Mouse (Mus musculus): ENCODE data around the gene Mybphl. TPM values are rescaled to one million over a fixed set of nuclear protein-coding genes. Genes with fewer than 3 reads are reported as not detected.
A peak's percentile ranks its signal among the peaks of the same experiment; 100 is the strongest.

The Mybphl gene
- total and polyA plus RNA-seq, 2 experiments from 2014 or later, result 0.11 TPM; not detected in 1

DNA sequence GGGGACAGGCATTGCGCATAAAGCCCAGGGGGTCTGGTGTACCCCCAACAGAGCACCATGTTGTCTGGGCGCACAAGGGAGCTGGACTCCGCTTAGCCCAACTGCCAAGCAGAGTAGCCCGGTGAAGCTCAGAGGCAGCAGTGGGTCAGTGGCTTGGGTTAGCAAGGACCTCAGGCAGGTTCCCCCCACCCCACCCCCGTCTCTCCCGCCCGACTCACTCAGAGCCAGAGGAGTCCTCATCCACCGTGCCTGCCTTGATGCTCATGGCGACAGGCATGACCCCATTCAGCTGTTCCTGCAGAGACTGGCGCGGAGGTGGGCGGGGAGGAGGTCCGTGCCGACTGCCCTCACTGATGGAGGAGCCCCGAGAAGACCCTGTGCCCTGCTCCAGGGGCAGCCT lies 28.1 kb downstream of the Mybphl start:
- Histone ChIP-seq H3K4me2 (ENCODE audit: low read depth, low read length) (no peak overlapping the region), H3K27ac (no peak overlapping the region), H3K36me3 (ENCODE audit: insufficient read depth, low read length) (peaks cover 46% of the 10 kb centered on the region), H3K4me1 (ENCODE audit: insufficient read depth, low read length) (no peaks in the 10 kb centered on the region), H3K9ac (replicated peaks; ENCODE audit: low read length) (no peak overlapping the region), H3K9me3 (ENCODE audit: low read length) (no peaks in the 10 kb centered on the region), H3K27me3 (ENCODE audit: insufficient read depth, low read length) (no peaks in the 10 kb centered on the region), H3K4me3 (ENCODE audit: low read length) (no peak overlapping the region)
- no peak for DNase-seq (ENCODE audit: low spot score)
- TF ChIP-seq CTCF (IDR thresholded peaks at IDR 0.05; ENCODE audit: low read depth), result no peak
- ATAC-seq, result no peak
- 43% methylated on average over 15 of the region's 15 CpGs for WGBS

DNA sequence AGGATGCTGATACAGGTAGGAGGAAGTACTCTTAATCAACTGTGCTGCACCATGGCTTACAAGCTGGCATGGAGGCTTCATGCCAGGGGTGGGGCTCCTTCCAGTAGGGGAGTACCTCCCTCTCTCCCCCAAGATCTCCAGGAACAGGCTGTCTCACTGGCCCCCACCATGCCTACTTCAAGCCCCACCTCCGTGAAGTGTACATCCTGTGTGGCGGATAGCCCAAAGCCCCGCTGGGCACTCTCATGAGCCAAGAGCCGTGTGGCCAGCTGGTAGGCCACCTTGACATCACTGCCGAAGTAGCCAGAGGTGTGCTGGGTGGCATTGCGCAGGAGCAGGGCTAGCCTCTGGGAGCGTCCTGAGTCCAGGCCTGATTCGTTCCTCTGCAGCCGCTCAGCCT lies 33.6 kb downstream of the Mybphl start:
- no peak overlapping the region for H3K27ac ChIP-seq
- no peak for DNase-seq (ENCODE audit: low spot score)
- no peaks in the 10 kb centered on the region for H3K4me1 ChIP-seq (ENCODE audit: insufficient read depth, low read length)
- no peak overlapping the region for H3K9ac ChIP-seq (replicated peaks; ENCODE audit: low read length)
- no peak for ATAC-seq
- H3K36me3 ChIP-seq (ENCODE audit: insufficient read depth, low read length), result peaks cover 81% of the 10 kb centered on the region
- H3K4me3 ChIP-seq (ENCODE audit: low read length), result no peak overlapping the region
- no peaks in the 10 kb centered on the region for H3K27me3 ChIP-seq (ENCODE audit: insufficient read depth, low read length)
- TF ChIP-seq CTCF (IDR thresholded peaks at IDR 0.05; ENCODE audit: low read depth), result no peak
- no peak overlapping the region for H3K4me2 ChIP-seq (ENCODE audit: low read depth, low read length)
- 90% methylated on average over 9 of the region's 9 CpGs for WGBS
- no peaks in the 10 kb centered on the region for H3K9me3 ChIP-seq (ENCODE audit: low read length)

DNA sequence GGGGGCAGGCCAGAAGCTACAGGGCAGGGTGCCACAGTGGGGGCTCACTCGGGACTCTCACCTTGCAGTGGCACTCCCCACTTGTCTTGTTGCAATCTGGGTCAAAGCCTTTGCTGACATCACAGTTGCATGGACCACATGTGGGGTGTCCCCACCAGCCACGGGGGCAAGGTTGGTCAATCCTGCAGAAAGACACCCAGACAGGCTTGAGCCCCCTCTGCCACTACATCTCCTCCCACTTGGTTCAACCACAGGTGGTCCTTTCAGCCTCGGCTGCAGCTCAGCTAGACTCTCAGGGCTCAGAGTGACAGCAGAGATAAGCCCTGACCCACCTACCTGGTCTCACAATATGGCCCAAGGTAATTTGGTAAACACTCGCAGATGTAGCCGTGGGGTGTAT lies 35.7 kb downstream of the Mybphl start:
- H3K9me3 ChIP-seq (ENCODE audit: low read length), result no peaks in the 10 kb centered on the region
- DNase-seq (ENCODE audit: low spot score) (no peak), ATAC-seq (no peak)
- no peak for TF ChIP-seq CTCF (IDR thresholded peaks at IDR 0.05; ENCODE audit: low read depth)
- no peak overlapping the region for H3K4me3 ChIP-seq (ENCODE audit: low read length)
- H3K4me1 ChIP-seq (ENCODE audit: insufficient read depth, low read length), result peaks cover 4% of the 10 kb centered on the region; the same call in 1 of the 2 replicates
- H3K27ac ChIP-seq, result no peak overlapping the region
- 83% methylated on average over 5 of the region's 5 CpGs for WGBS
- no peak overlapping the region for H3K4me2 ChIP-seq (ENCODE audit: low read depth, low read length)
- peaks cover 76% of the 10 kb centered on the region for H3K36me3 ChIP-seq (ENCODE audit: insufficient read depth, low read length)
- H3K27me3 ChIP-seq (ENCODE audit: insufficient read depth, low read length), result no peaks in the 10 kb centered on the region
- no peak overlapping the region for H3K9ac ChIP-seq (replicated peaks; ENCODE audit: low read length)

DNA sequence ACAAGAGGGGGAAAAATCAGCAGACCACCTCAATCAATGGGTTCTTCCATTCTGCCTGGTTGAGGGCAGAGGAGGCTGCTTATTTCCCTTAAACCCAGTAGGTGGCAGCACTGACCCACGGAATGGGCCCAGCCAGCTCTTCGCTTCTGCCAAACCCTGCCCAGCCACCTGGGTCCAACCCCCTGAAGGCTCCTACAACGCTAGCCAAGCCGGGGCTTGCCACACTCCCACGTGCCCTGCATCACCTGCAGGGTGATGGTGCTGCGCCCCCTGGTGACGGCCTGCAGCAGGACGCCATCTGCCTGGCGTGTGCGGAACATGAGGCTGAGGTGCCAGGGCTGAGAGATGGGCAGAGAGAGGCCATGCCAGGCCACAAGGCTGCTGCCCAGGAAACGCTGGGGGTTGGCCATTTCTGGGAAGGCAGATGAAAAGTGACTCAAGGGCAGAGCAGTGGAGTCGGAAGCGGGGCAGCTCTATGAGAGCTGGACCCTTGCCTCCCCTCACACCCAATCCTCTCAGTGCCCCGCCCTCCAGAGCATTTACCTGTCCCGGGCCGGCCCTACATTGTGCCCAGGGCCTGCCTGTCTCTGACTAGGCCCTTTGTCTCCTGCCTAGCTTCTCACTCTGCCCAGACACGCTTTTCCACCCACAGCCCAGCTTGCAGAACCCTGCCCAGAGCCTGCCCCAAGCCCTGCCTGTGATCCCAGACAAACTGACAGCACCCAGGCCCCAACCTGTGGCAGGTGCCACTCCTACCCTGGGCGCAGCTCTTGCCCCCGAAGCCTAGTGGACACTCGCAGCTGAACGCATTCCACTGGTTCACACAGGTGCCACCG lies 37.2 kb downstream of the Mybphl start:
- Histone ChIP-seq H3K4me2 (ENCODE audit: low read depth, low read length) (peak overlapping the region; percentile 22; the same call in 1 of the 2 replicates), H3K9ac (replicated peaks; ENCODE audit: low read length) (no peak overlapping the region; the same call in 1 of the 2 replicates), H3K9me3 (ENCODE audit: low read length) (no peaks in the 10 kb centered on the region), H3K27ac (peak overlapping the region; percentile 77), H3K36me3 (ENCODE audit: insufficient read depth, low read length) (peaks cover 62% of the 10 kb centered on the region), H3K4me3 (ENCODE audit: low read length) (no peak overlapping the region), H3K27me3 (ENCODE audit: insufficient read depth, low read length) (no peaks in the 10 kb centered on the region), H3K4me1 (ENCODE audit: insufficient read depth, low read length) (peaks cover 5% of the 10 kb centered on the region; the same call in 1 of the 2 replicates)
- DNase-seq (ENCODE audit: low spot score) (peak; percentile 95), ATAC-seq (peak; percentile 88)
- 30% methylated on average over 21 of the region's 22 CpGs for WGBS
- peak; percentile 99 for TF ChIP-seq CTCF (IDR thresholded peaks at IDR 0.05; ENCODE audit: low read depth)

DNA sequence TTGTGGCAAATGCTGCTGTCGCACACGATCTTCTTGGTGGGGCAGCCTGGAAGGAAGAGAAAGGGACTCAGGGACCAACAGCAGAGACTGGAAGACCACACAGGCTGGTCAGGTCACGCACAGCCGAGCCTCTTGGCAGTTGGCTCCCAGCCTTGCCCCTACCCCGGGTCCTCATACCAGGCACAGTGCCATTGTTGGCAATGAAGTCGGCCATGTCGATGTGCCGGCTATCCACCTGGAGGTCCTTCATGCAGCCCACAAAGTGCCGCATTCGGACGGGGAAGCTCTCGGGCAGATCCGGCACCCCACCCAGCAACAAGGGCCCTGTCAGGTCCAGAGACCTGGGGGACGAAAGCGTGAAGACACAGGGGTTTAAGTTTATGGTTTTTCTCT lies 37.8 kb downstream of the Mybphl start:
- Histone ChIP-seq H3K36me3 (ENCODE audit: insufficient read depth, low read length) (peaks cover 55% of the 10 kb centered on the region), H3K9ac (replicated peaks; ENCODE audit: low read length) (no peak overlapping the region; the same call in 1 of the 2 replicates), H3K27me3 (ENCODE audit: insufficient read depth, low read length) (no peaks in the 10 kb centered on the region), H3K4me1 (ENCODE audit: insufficient read depth, low read length) (peaks cover 5% of the 10 kb centered on the region; the same call in 1 of the 2 replicates), H3K4me2 (ENCODE audit: low read depth, low read length) (peak overlapping the region; percentile 22; the same call in 1 of the 2 replicates), H3K4me3 (ENCODE audit: low read length) (no peak overlapping the region), H3K9me3 (ENCODE audit: low read length) (no peaks in the 10 kb centered on the region), H3K27ac (peak overlapping the region; percentile 77)
- no peak for TF ChIP-seq CTCF (IDR thresholded peaks at IDR 0.05; ENCODE audit: low read depth)
- peak; percentile 68 for DNase-seq (ENCODE audit: low spot score)
- ATAC-seq, result no peak
- WGBS, result 41% methylated on average over 15 of the region's 15 CpGs

DNA sequence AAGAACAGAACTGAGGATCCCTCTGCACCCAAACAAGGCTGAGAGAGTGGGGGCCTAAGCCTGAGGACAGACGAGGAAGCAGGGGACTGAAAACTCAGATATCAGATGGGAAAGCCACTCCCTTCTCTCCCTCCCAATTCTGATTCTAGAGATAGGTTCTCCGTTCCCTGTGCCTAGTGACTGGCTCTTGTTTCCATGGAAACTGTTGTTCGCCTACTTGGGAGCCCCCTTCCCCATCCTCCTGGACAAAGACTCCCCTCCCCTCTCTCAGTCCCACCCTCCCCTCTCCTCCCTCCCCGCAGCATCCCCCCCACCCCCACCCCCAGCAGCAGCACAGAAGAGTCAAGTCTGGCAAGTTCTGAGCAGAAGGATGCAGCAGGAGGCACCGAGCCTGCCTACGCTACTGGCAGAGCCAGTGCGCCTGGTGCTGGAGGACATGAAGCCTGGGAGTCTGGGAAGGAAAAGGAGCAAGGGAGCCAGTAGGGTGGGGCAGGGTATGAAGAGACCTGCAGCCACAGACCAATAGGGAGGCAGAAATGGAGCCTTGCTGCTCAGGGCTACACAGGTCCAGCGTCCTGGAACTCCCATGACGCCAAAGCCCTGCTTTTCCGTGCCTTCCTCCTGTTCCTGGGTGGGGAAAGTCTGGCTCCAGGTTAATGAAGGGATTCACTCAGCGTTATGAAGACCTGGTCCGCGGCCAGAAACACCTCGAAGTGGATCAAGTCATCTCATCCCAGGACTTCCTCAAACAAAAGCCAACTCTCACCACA lies 41.0 kb downstream of the Mybphl start:
- H3K36me3 ChIP-seq (ENCODE audit: insufficient read depth, low read length), result peaks cover 23% of the 10 kb centered on the region
- ATAC-seq (no peak), DNase-seq (ENCODE audit: low spot score) (peak; percentile 62)
- H3K4me2 ChIP-seq (ENCODE audit: low read depth, low read length), result no peak overlapping the region
- 15% methylated on average over 14 of the region's 14 CpGs for WGBS
- H3K27me3 ChIP-seq (ENCODE audit: insufficient read depth, low read length), result no peaks in the 10 kb centered on the region
- peak overlapping the region; percentile 55; the same call in 1 of the 2 replicates for H3K27ac ChIP-seq
- H3K4me3 ChIP-seq (ENCODE audit: low read length), result no peak overlapping the region
- TF ChIP-seq CTCF (IDR thresholded peaks at IDR 0.05; ENCODE audit: low read depth), result no peak
- H3K9me3 ChIP-seq (ENCODE audit: low read length), result no peaks in the 10 kb centered on the region
- H3K9ac ChIP-seq (replicated peaks; ENCODE audit: low read length), result no peak overlapping the region
- peaks cover 25% of the 10 kb centered on the region for H3K4me1 ChIP-seq (ENCODE audit: insufficient read depth, low read length)

Measured in hindbrain, postnatal 0 days (tissue).